Mouse (Mus musculus) hematopoietic stem cell, adult 5-6 weeks (primary cell): ENCODE measurements at regions not wholly inside any gene's neighbourhood (a gene's known extent, or its start where the extent isn't known, plus 50 kb on each side); places are given as distances from the start of the nearest gene placed in this dataset.

Experiments
- ATAC-seq, 2 experiments: fragments of 125-278 bp in 1 of 2; replicated peaks in 1 of 2; 2 replicates each; pipeline ENCODE4 v1.8.0; 2016 to 2017; ENCODE audit warnings: inconsistent platforms in 2 of 2, mild to moderate bottlenecking in 2 of 2, moderate number of reproducible peaks in 2 of 2, low read depth in 1 of 2, moderate TSS enrichment in 1 of 2; ENCODE audit not compliant: low FRiP score in 2 of 2, poor library complexity in 2 of 2, severe bottlenecking in 2 of 2, insufficient read depth in 1 of 2, low TSS enrichment in 1 of 2

- no peak for ATAC-seq
These were observed 837.9 kb downstream of the Tmem132b start for GRCm38 (mm10) chr5:126369436-126369835.

GRCm38 (mm10) chr5:126392306-126392705 lies 849.3 kb upstream of the Tmem132c start:
- ATAC-seq: no peak

- ATAC-seq: no peak
These were observed 846.3 kb upstream of the Tmem132c start for GRCm38 (mm10) chr5:126395331-126395730.

- no peak for ATAC-seq
These were observed 809.9 kb upstream of the Tmem132c start for GRCm38 (mm10) chr5:126431748-126432147.

GRCm38 (mm10) chr5:126438696-126439095 lies 802.9 kb upstream of the Tmem132c start:
- ATAC-seq: no peak

GRCm38 (mm10) chr5:126440516-126440915 lies 801.1 kb upstream of the Tmem132c start:
- ATAC-seq: no peak

- no peak for ATAC-seq
These were observed 765.8 kb upstream of the Tmem132c start for GRCm38 (mm10) chr5:126475761-126476160.

DNA sequence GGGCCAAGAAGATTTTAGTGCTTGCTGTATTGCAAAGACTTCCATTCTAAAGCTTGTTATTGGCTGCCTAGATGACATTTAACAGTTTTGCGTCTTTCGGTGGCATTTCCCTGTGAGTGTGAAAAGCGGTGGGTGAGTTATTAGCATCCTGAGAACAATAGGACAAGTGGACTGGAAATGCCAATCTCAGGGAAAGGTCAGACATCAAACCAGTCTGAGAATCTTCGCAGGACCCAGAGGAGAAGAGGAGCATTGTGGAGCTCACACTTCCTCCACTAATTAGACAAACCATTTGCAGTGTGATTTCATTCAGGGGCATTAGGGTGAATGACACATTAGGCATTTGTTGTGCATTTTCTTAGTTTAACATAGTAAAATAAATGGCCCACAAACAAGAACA lies 719.5 kb upstream of the Tmem132c start:
- ATAC-seq: no peak

- ATAC-seq: no peak
These were observed 715.7 kb upstream of the Tmem132c start for GRCm38 (mm10) chr5:126525863-126526262.

- ATAC-seq: no peak
These were observed 710.6 kb upstream of the Tmem132c start for GRCm38 (mm10) chr5:126530806-126531527.

GRCm38 (mm10) chr5:126531528-126531894 lies 710.1 kb upstream of the Tmem132c start:
- ATAC-seq: no peak

GRCm38 (mm10) chr5:126531975-126532374 lies 709.6 kb upstream of the Tmem132c start:
- no peak for ATAC-seq

GRCm38 (mm10) chr5:126538072-126538471 lies 703.5 kb upstream of the Tmem132c start:
- ATAC-seq: no peak

- no peak for ATAC-seq
These were observed 697.2 kb upstream of the Tmem132c start for GRCm38 (mm10) chr5:126544261-126544976.

GRCm38 (mm10) chr5:126547841-126548240 lies 693.8 kb upstream of the Tmem132c start:
- no peak for ATAC-seq

DNA sequence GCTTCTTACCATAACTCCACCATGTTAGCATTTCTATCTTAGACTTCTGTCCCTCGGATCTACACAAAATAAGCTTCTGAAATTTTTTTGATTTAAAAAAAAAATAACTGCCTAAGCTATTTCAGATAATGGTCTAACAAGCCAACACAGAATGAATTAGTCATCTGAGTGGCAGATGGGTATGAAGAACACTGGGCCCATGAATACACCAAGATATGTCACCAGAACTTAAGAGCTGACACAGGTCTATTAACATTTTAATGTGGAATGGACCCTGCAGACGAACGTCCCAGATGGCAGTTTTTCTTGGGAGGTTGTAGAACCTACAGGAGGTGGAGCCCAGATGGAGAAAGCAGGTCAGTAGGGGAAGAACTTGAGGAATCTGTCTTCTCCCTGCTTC lies 689.9 kb upstream of the Tmem132c start:
- no peak for ATAC-seq

DNA sequence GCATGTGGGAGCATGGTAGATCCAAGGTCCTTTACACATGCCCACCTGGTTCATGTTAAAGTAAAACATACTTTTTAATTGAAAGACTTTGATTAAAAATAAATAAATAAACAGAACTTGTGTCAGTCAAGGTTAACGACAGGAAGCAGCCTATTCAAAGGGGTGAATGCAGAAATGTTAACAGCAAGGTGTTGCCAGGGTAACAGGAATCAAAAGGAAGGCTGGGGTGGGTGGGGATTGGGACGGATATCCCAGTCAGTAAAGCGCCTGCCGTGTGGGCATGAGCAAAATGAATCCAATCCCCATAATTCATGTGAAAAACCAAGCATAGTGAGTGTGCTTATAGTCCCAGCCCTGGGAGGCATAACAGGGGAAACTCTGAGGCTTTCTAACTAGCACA lies 682.6 kb upstream of the Tmem132c start:
- no peak for ATAC-seq

GRCm38 (mm10) chr5:126565817-126566216 lies 675.8 kb upstream of the Tmem132c start:
- no peak for ATAC-seq

- ATAC-seq: no peak
These were observed 675.4 kb upstream of the Tmem132c start for GRCm38 (mm10) chr5:126566226-126566625.
